Mouse (Mus musculus) MEL (cell line): ENCODE results near the gene Dhrs7. TPM values are rescaled to one million over a fixed set of nuclear protein-coding genes. Genes with fewer than 3 reads are reported as not detected.
A peak's percentile ranks its signal among the peaks of the same experiment; 100 is the strongest.

Source experiments
- DNase-seq: peaks from one replicate; pipeline ENCODE4 v3.0.0; 2011; ENCODE audit warnings: low read depth, low spot score
- H3K27ac ChIP-seq: 2 replicates; pipeline ENCODE4 v1.5.1; 2012; ENCODE audit warnings: low read depth, mild to moderate bottlenecking, control low read depth, low read length, moderate library complexity; ENCODE audit not compliant: control insufficient read depth
- H3K27me3 ChIP-seq, 2 experiments: fragments of 150-350 bp in 1 of 2; sonication (generic) in 1 of 2; 2 replicates each; pipeline ENCODE4 v1.6.1; 2012; ENCODE audit warnings: low read length in 2 of 2, mild to moderate bottlenecking in 2 of 2, improper control_type of control experiment in 1 of 2, moderate library complexity in 1 of 2; ENCODE audit not compliant: insufficient read depth in 2 of 2, control insufficient read depth in 1 of 2
- H3K36me3 ChIP-seq, 2 experiments: 2 replicates each; pipeline ENCODE4 v1.6.1; 2012 to 2014; ENCODE audit warnings: low read length in 2 of 2, improper control_type of control experiment in 1 of 2, inconsistent platforms in 1 of 2, mild to moderate bottlenecking in 1 of 2; ENCODE audit not compliant: insufficient read depth in 2 of 2, control insufficient read depth in 1 of 2
- H3K4me1 ChIP-seq, 2 experiments: fragments of 150-350 bp in 1 of 2; sonication (generic) in 1 of 2; 2 replicates each; pipeline ENCODE4 v1.6.1; 2012; ENCODE audit warnings: low read length in 2 of 2, improper control_type of control experiment in 1 of 2, mild to moderate bottlenecking in 1 of 2; ENCODE audit not compliant: insufficient read depth in 2 of 2, control insufficient read depth in 1 of 2
- H3K4me3 ChIP-seq, 2 experiments: fragments of 150-350 bp in 1 of 2; sonication (generic) in 1 of 2; 2 replicates each; pipeline ENCODE4 v1.5.1; 2012; ENCODE audit warnings: low read depth in 2 of 2, low read length in 2 of 2, mild to moderate bottlenecking in 2 of 2, moderate library complexity in 2 of 2, control low read depth in 1 of 2, improper control_type of control experiment in 1 of 2; ENCODE audit not compliant: control insufficient read depth in 1 of 2, insufficient read depth in 1 of 2
- H3K79me2 ChIP-seq: 2 replicates; pipeline ENCODE4 v1.6.1; 2012; ENCODE audit warnings: mild to moderate bottlenecking, low read length, moderate library complexity; ENCODE audit not compliant: control insufficient read depth, poor library complexity, insufficient read depth
- H3K9ac ChIP-seq: 2 replicates; pipeline ENCODE4 v1.6.1; 2012; ENCODE audit warnings: low read depth, mild to moderate bottlenecking, control low read depth, low read length, moderate library complexity; ENCODE audit not compliant: control insufficient read depth, poor library complexity, severe bottlenecking
- H3K9me3 ChIP-seq: fragments of 150-350 bp; sonication (generic); replicated peaks from 2 replicates; pipeline ENCODE4 v1.6.1; 2012; ENCODE audit warnings: mild to moderate bottlenecking, low read length, improper control_type of control experiment, moderate library complexity; ENCODE audit not compliant: insufficient read depth
- CHD2 ChIP-seq: IDR thresholded peaks from 2 replicates; pipeline ENCODE4 v1.6.1; 2011; ENCODE audit warnings: low read length, improper control_type of control experiment
- CTCF ChIP-seq, 3 experiments: IDR thresholded peaks in 2 of 3; conservative IDR thresholded peaks in 1 of 3; 2 replicates each; pipeline ENCODE4 v1.5.1; 2011 to 2012; ENCODE audit warnings: low read length in 3 of 3, low read depth in 2 of 3, mild to moderate bottlenecking in 2 of 3, improper control_type of control experiment in 1 of 3, inconsistent platforms in 1 of 3, mixed read lengths in 1 of 3, moderate library complexity in 1 of 3; ENCODE audit not compliant: control insufficient read depth in 1 of 3, insufficient read depth in 1 of 3, poor library complexity in 1 of 3, severe bottlenecking in 1 of 3
- E2F4 ChIP-seq: IDR thresholded peaks from 2 replicates; pipeline ENCODE4 v1.6.1; 2011; ENCODE audit warnings: low read depth, low read length, improper control_type of control experiment, borderline replicate concordance
- EP300 ChIP-seq, 2 experiments: IDR thresholded peaks; 2 replicates each; pipeline ENCODE4 v1.6.1; 2011; ENCODE audit warnings: improper control_type of control experiment in 2 of 2, low read length in 2 of 2, low read depth in 1 of 2, mild to moderate bottlenecking in 1 of 2
- ETS1 ChIP-seq: IDR thresholded peaks from 2 replicates; pipeline ENCODE4 v1.6.1; 2012; ENCODE audit warnings: low read depth, mild to moderate bottlenecking, inconsistent platforms, low read length, improper control_type of control experiment, moderate library complexity
- GABPA ChIP-seq: IDR thresholded peaks from 2 replicates; pipeline ENCODE4 v1.6.1; 2012; ENCODE audit warnings: low read depth, mild to moderate bottlenecking, inconsistent platforms, low read length, improper control_type of control experiment, moderate library complexity
- GATA1 ChIP-seq: IDR thresholded peaks from 2 replicates; pipeline ENCODE4 v1.6.1; 2011; ENCODE audit warnings: low read depth, low read length, improper control_type of control experiment
- JUND ChIP-seq: IDR thresholded peaks from 2 replicates; pipeline ENCODE4 v1.6.1; 2011; ENCODE audit warnings: low read depth, mild to moderate bottlenecking, improper control_type of control experiment, low read length
- MAFK ChIP-seq: IDR thresholded peaks from 2 replicates; pipeline ENCODE4 v1.6.1; 2011; ENCODE audit warnings: low read depth, mild to moderate bottlenecking, low read length, improper control_type of control experiment, borderline replicate concordance
- MAZ ChIP-seq: IDR thresholded peaks from 2 replicates; pipeline ENCODE4 v1.6.1; 2012; ENCODE audit warnings: low read depth, mild to moderate bottlenecking, inconsistent platforms, low read length, improper control_type of control experiment
- MYC ChIP-seq: IDR thresholded peaks from 2 replicates; pipeline ENCODE4 v1.6.1; 2011; ENCODE audit warnings: low read depth, mild to moderate bottlenecking, low read length, improper control_type of control experiment, moderate library complexity
- RAD21 ChIP-seq: IDR thresholded peaks from 2 replicates; pipeline ENCODE4 v1.6.1; 2011; ENCODE audit warnings: mild to moderate bottlenecking, low read depth, low read length, improper control_type of control experiment
- RCOR1 ChIP-seq: IDR thresholded peaks from 2 replicates; pipeline ENCODE4 v1.6.1; 2012; ENCODE audit warnings: low read depth, mild to moderate bottlenecking, inconsistent platforms, low read length, improper control_type of control experiment
- SIN3A ChIP-seq: IDR thresholded peaks from 2 replicates; pipeline ENCODE4 v1.6.1; 2012; ENCODE audit warnings: low read length, improper control_type of control experiment, inconsistent platforms
- SMC3 ChIP-seq: IDR thresholded peaks from 2 replicates; pipeline ENCODE4 v1.6.1; 2011; ENCODE audit warnings: low read depth, low read length, improper control_type of control experiment
- TAL1 ChIP-seq: IDR thresholded peaks from 2 replicates; pipeline ENCODE4 v1.6.1; 2012; ENCODE audit warnings: mild to moderate bottlenecking, inconsistent platforms, low read length, moderate library complexity, mixed read lengths
- TCF12 ChIP-seq: IDR thresholded peaks from 2 replicates; pipeline ENCODE4 v1.6.1; 2014; ENCODE audit warnings: low read depth, mild to moderate bottlenecking, inconsistent platforms, low read length, improper control_type of control experiment, moderate library complexity
- ZC3H11A ChIP-seq: IDR thresholded peaks from 2 replicates; pipeline ENCODE4 v1.6.1; 2012; ENCODE audit warnings: low read depth, mild to moderate bottlenecking, inconsistent platforms, low read length, improper control_type of control experiment
- polyA plus RNA-seq, 2 experiments: library from polyadenylated mRNA; stranded (reverse) in 1 of 2; unstranded in 1 of 2; fragments of >175 nt in 1 of 2; fragments of >200 nt in 1 of 2; gene quantifications; 2 replicates each; pipeline versions ENCODE4 v1.2.1 to v1.2.4; 2012; ENCODE audit warnings: low replicate concordance in 2 of 2, low read depth in 1 of 2; ENCODE audit not compliant: insufficient read length in 2 of 2, insufficient read depth in 1 of 2, missing spikeins in 1 of 2
- total RNA-seq: library from RNA; depleted of rRNA; stranded (reverse); fragments of 300-350 nt; gene quantifications from 2 replicates; pipeline ENCODE4 v1.2.3, GENCODE M21; 2012

Dhrs7 gene
- total and polyA plus RNA-seq, 3 experiments: 11.6 to 14.9 TPM; not detected in 1

GRCm38 (mm10) chr12:72682511-72683282, 18.0 kb upstream of the Dhrs7 start:
- Histone ChIP-seq H3K9ac (no peak overlapping the region), H3K9me3 (no peaks in the 10 kb centered on the region), H3K4me3 (peak overlapping the region in 1 of 2 experiments; percentile 33; a peak in 2 of 4 replicates), H3K27ac (no peak overlapping the region), H3K79me2 (no peaks in the 10 kb centered on the region), H3K27me3 (no peaks in the 10 kb centered on the region), H3K4me1 (peaks cover 3 to 10% of the 10 kb centered on the region in 2 experiments; a peak in 2 of 4 replicates), H3K36me3 (peaks cover 0 to 8% of the 10 kb centered on the region in 2 experiments; a peak in 2 of 4 replicates)
- peak; percentile 54 for DNase-seq
- TF ChIP-seq EP300 (IDR thresholded peaks at IDR 0.05; ENCODE audit: low read depth in 1 of 2, low read length in 2 of 2) (peak in 1 of 2 experiments; percentile 10; a peak in 3 of 4 replicates), TAL1 (peak; percentile 53), CTCF (IDR thresholded peaks at IDR 0.05 in 2 of 3, conservative IDR thresholded peaks at IDR 0.05 in 1 of 3; ENCODE audit: control insufficient read depth in 1 of 3, insufficient read depth in 1 of 3, low read depth in 2 of 3, low read length in 3 of 3, poor library complexity in 1 of 3, severe bottlenecking in 1 of 3) (no peak), ETS1 (peak; percentile 52), GATA1 (peak; percentile 52; the same call in 1 of the 2 replicates), MAZ (0 out of 2 replicates have a peak, but pooled peaks have one; percentile 42)

- Histone ChIP-seq H3K4me3 (no peak overlapping the region), H3K9ac (no peak overlapping the region)
- no peak for TF ChIP-seq JUND
- no peak for TF ChIP-seq RAD21
Measured at GRCm38 (mm10) chr12:72681919-72682318, 17.2 kb upstream of the Dhrs7 start.

GRCm38 (mm10) chr12:72679635-72680034, 14.9 kb upstream of the Dhrs7 start:
- no peaks in the 10 kb centered on the region for H3K27me3 ChIP-seq
- DNase-seq: peak; percentile 28
- TF ChIP-seq RCOR1 (no peak), CHD2 (no peak), ZC3H11A (peak; percentile 7; the same call in 1 of the 2 replicates), TCF12 (no peak), E2F4 (no peak), SIN3A (no peak), MAZ (no peak), MAFK (no peak), SMC3 (peak; percentile 33; the same call in 1 of the 2 replicates), EP300 (IDR thresholded peaks at IDR 0.05; ENCODE audit: low read depth in 1 of 2, low read length in 2 of 2) (no peak), MYC (no peak), GABPA (no peak), TAL1 (no peak), CTCF (IDR thresholded peaks at IDR 0.05 in 2 of 3, conservative IDR thresholded peaks at IDR 0.05 in 1 of 3; ENCODE audit: control insufficient read depth in 1 of 3, insufficient read depth in 1 of 3, low read depth in 2 of 3, low read length in 3 of 3, poor library complexity in 1 of 3, severe bottlenecking in 1 of 3) (peak; percentile 29 to 40 (median 35); a peak in 4 of 6 replicates)
- no peak overlapping the region for H3K27ac ChIP-seq
- H3K9ac ChIP-seq: no peak overlapping the region
- no peaks in the 10 kb centered on the region for H3K9me3 ChIP-seq
- H3K4me3 ChIP-seq: no peak overlapping the region
- H3K79me2 ChIP-seq: no peaks in the 10 kb centered on the region
- H3K4me1 ChIP-seq: peaks cover 3 to 12% of the 10 kb centered on the region in 2 experiments; a peak in 3 of 4 replicates
- peaks cover 0 to 8% of the 10 kb centered on the region in 2 experiments; a peak in 2 of 4 replicates for H3K36me3 ChIP-seq

More at GRCm38 (mm10) chr12:72681919-72682318, 17.2 kb upstream of the Dhrs7 start:
- Histone ChIP-seq H3K79me2 (no peaks in the 10 kb centered on the region), H3K9me3 (no peaks in the 10 kb centered on the region), H3K36me3 (peaks cover 0 to 8% of the 10 kb centered on the region in 2 experiments; a peak in 2 of 4 replicates), H3K27ac (no peak overlapping the region), H3K4me1 (peaks cover 3 to 10% of the 10 kb centered on the region in 2 experiments; a peak in 2 of 4 replicates), H3K27me3 (no peaks in the 10 kb centered on the region)
- DNase-seq: no peak
